Mouse (Mus musculus) urinary bladder, postnatal 4 days (tissue): ENCODE measurements at regions not wholly inside any gene's neighbourhood (a gene's known extent, or its start where the extent isn't known, plus 50 kb on each side); places are given as distances from the start of the nearest gene placed in this dataset.

ENCODE experiments used
- DNase-seq, 2 experiments: peaks; one replicate each; pipeline ENCODE4 v3.0.0; 2021 to 2022; ENCODE audit warnings: low spot score in 2 of 2

DNA sequence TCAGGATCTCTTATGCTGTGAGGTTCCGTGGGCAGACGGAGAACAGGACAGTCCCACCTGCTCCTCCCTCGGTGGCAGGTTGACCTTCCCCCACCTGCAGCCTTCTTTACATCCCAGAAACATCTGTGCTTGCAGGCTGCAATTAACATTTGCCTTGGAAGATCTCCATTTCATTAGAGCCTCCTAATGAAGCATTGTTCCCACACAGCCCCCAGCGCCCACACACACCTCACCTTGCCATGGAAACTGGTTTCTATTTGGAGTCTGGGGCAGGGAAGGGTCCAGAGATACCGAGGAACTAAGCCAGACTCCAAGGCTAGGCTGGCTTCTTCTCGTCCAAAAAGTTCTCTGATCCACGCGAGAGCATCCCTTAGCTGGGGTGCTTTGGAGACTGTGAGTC is 56.6 kb upstream of the Rpl38 start:
- DNase-seq, result no peak

DNA sequence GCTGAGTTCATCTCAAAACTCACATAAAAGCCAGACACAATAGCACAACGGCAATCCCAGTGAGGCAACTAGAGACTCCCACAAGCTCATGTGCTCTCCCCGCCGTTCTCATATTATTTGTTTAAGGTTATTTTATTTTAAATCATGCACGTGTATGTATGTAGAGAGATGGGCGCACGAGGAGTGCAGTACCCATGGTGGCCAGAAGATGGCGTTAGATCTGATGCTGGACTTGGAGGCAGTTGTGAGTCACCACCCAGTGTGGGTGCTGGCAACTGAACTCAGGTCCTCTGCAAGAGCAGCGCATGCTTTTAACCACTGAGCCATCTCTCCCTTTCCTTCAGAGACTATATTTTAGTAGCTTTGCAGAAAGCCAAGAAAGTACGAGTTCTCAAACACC is 60.3 kb upstream of the Rpl38 start:
- DNase-seq, result no peak

DNA sequence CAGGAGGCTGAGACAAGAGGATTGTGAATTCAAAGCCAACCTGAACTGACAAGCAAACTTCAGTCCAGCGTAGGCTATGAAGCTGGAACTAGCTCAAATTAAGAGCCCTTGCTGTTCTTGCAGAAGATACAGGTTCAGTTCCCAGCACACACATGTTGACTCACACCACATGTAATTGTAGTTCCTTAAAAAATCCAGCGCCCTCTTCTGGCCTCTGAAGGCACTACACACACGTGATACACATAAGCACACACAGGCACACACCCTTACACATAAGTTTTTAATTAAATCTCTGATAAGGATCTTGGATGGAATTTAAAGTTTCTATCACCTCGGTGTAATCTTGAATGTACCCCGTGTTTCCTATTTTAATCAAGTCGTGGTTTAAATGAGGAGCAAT is 65.2 kb upstream of the Rpl38 start:
- no peak for DNase-seq

DNA sequence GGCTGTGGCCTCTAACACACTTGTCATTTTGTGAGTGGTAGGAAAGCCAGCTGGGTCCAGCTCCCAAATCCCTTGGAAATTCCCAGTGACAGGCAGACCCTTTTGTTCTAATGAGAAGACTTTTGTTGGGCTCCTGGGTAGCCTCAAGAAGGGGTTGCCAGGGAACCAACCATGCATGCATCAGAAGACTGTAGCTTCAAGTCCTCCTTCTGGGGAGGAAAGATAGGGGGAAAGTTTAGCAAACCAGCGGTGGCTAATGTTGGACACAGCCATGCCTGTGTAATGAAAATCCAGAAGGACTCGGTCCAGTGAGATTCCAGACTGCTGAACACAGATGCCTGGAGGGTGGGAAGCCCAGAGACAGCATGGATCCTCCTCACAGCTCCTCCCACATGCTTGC is 71.1 kb upstream of the Rpl38 start:
- no peak for DNase-seq

DNA sequence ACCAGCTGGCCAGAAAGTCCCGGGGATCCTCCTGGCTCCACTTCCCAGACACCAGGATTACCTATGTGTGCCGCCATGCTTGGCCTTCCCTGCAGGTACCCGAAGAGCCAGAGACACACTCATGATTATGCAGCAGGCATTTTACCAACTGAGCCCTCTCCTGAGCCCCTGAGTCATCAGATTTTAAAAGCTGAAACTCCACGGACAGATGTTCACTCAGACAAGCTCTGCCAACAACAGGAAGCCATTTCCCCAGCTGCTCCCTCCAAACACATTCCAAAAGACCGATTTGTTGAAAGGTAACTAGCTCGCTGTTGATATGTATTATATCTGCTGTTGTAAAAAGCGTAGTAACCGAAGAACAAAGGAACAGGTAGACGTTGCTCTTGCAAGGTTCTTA is 75.4 kb upstream of the Rpl38 start:
- no peak for DNase-seq

DNA sequence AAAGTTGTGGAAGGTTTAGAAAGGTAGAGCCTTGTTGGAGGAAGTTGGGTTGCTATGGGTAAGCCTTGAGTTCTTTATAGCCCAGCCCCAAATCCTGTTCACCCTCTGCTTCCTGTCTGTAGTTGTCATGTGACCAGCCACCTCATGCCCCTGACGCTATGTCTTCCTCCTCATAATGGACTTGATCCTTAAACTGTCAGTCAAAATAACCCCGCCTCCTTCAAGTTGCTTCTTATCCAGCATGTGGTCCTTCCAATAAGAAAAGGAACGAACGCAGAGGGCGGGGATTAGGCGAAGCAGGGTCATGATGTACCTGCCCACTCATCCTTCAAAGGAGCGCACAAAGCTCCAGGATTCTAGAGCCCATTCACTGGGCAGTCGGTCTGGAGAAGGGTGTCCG is 79.8 kb upstream of the Rpl38 start:
- DNase-seq, result no peak

DNA sequence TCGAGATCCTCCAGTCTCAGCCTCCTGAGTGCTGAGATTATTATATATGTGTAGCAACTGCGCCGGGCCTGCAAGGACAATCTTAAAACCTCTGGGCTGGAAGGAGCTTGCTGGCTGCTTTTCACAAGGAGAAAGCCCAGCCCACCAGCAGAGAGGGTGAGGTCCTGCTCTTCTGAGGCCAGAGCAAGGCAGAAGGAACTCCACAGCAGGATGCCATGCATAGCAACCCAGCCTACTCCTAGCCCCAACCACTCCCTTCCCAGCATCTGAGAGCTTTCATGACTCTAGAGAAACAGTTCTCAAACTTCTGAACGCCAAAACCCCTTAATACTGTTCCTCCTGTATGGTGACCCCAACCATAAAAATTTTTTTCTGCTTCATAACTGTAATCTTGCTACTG is 80.3 kb upstream of the Rpl38 start:
- no peak for DNase-seq

DNA sequence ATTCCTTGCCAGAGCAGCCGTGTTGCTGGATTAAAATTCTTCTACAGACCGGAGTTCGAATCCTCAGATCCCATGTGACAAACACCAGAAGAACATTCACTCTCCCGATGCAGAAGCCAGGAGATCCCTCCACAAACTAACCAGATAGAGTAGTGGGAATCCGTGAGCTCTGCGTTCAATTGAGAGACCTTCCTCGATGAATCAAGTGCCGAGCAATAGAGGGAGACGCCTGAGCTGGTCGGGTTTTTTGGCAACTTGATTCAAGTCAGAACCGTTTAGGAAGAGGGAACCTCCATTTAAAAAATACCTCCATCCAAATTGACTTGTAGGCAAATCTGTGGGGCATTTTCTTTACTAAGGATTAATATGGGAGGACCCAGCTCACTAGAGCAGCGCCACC is 81.9 kb upstream of the Rpl38 start:
- no peak for DNase-seq

DNA sequence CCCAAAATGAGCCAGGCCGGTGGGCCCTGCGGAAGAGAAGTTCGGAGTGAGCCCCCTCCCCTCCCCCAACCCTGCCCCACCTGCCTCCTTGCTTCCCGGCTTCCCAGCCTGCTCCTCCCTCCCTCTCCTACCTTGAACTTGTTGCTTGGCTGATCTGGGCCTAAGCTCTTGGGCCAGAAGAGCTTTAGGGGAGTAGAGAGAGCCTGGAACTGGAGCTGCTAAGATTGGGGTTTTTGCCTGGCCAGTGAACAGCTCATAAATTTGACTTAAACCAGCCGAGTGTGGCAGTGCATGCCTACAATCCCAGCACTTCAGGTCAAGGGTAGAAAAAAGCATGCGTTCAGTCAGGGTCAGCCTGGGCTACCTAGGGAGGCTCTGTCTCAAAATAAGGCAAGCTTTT is 83.5 kb upstream of the Rpl38 start:
- DNase-seq, result no peak

DNA sequence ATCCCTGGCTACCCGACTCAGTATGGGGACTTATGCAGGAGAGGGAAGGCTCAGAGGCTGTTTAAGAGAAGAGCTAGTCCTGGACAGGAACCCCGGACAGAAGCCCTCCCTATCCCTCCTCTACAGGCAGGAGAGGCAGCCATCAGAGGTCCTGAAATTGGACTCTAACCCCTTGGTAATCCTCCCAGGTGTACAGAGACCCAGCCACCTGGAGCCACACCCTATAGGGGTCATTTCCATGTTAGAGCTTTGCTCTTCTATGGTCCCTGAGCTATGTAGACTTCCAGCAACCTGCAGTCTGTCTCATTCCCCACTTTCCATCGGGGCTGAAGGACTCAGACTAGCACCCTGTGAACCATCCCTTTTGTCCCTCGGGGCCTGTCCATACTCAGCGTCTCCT is 84.2 kb upstream of the Rpl38 start:
- DNase-seq, result no peak

DNA sequence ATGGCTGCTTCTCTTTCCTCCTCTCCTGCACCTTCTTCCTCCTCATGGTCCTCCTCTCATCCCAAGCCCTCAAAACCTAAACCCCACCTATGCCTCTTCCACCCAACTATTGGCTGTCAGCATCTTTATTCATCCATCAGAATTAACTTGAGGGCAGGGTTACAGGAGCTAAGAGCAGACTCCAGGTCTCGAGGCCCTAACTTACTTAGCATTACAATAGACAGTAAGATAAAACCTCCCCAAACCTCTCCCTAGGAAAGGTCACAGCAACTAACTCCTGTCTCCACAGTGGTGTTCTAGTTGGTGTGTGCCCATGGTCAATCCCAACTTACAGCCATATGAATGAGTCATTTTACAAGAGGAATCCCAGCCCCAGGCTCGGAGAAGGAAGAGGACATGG is 88.3 kb upstream of the Rpl38 start:
- DNase-seq, result no peak

DNA sequence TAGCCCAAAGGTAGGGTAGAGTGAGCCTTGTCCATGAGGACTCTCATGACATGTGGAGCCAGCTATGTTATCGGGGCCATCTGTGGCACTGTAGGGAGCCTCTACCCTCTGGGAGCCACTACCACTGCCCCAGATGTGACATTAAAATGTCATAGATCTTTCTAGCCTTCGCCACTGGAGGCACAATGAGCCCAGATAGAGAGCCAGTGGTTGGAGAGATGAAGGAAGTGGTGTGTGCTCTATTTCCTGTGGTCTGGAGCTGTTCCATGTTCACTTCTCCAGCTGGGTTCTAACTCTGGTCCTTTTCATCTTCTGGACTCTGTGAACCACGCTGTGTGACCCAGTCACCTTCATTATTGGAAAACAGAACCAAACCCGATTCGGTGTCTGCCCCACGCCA is 89.8 kb upstream of the Rpl38 start:
- DNase-seq, result no peak

DNA sequence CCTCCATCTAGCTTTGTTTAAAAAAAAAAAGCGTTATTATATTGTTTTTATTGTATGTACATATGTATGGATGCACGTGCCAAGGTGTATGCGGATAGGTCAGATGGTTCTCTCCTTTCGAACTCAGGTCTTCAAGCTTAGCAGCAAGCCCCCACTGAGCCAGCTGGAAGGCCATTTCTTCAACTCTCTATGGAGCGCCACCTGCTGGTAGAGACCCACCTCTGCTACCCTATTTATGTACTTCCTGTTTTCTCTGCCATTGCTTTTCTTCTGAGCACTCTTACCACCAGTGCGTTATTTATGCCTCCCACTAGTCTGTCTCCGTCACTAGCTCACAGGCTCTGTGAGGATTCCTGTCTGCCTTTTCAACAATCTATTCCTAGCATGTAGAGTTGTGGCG is 91.5 kb upstream of the Rpl38 start:
- no peak for DNase-seq

DNA sequence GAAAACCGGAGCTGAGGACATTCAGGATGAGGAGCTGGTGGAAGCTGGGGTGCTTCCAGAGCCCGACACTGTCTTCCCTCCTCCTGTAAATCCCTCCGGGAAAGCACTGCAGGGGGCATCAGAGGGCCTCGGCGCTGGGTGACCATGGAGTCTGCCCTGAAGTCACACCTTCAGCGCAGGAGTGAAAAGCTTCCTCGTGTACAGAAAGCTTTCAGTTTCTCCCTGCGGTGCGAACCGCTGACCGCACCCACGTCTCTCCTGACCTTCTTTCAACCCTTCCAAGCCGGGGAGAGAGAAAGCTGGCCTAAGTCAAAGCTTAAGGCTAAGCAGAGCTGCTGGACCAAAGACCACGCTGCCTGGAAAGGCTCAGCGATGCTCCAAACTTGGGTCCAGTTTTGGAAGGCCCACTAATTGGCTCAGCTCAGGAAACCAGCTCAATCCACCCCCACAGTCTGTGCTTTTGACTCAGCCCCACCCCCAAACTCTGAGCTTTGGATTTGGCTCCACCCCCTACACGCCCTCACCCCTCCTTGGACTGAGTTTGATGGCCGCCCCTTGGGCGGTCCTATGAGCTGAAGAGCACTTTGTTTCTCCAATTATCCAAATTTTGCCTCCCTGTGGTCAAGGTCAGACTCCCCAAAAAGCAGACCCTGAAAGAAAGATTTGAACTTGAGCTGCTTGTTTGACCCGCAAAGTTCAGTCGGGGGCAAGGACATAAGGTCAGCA is 97.0 kb upstream of the Rpl38 start:
- DNase-seq, result no peak

DNA sequence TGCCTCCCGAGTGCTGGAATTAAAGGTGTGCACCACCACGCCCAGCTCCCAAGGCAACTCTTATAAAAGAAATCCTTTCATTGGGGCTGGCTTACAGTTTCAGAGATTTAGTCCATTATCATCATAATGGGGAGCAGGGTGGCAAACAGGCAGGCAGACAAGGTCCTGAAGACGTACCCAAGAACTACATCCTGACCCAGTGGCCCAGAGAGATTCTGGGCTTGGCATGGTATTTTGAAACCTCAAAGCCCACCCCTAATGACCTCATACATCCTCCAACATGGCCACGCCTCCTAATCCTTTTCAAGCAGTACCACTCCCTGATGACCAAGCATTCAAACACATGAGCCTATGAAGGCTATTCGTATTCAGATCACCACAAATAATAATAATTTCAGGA is 98.2 kb upstream of the Rpl38 start:
- DNase-seq, result no peak

DNA sequence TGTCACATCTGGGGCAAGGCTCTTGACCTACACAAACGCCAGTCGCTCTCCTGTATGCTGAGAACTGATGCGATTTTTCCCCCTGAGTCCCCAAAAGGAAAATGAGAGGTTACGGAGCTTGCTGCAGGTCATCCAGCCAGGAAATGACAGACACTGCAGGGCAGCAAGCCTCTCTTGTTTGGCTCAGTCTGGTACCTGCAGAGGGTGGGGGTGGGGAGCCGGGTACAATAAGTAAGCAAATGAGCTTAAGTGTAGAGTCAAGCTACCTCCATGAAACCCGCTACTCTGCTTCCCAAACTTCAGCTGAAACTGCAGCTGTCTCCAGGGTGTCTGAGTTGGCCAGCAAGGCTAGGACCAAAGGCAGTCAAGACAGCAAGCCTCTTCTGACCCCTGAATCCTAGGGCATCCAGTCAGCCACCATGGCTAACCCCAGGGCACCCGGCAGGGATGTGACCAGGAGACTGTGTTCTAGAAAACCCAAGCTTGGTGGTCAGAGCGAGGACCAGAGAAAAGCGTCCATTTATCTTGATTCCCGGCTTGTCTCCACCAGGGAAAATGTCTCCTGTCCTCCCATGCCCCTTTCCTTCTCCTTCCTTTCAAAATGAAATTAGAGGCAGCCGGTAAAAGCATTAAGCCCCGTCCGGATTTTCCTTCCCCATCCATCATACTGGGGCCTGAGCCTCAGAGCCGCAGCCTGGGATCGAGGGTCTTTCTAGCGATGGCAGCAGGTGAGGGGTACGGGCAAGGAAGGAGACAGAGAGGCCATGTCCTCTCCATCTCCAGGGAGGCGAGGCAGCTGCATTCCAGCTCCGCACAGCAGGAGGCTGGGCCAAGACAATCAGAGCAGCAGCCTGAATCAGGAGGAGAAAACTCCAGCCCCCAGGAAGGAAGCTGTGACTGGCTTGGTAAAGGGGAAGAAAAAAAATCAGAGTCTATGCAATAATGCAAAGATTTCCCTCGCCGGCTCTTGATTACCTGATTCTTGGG is 100.2 kb upstream of the Rpl38 start:
- DNase-seq, result no peak

DNA sequence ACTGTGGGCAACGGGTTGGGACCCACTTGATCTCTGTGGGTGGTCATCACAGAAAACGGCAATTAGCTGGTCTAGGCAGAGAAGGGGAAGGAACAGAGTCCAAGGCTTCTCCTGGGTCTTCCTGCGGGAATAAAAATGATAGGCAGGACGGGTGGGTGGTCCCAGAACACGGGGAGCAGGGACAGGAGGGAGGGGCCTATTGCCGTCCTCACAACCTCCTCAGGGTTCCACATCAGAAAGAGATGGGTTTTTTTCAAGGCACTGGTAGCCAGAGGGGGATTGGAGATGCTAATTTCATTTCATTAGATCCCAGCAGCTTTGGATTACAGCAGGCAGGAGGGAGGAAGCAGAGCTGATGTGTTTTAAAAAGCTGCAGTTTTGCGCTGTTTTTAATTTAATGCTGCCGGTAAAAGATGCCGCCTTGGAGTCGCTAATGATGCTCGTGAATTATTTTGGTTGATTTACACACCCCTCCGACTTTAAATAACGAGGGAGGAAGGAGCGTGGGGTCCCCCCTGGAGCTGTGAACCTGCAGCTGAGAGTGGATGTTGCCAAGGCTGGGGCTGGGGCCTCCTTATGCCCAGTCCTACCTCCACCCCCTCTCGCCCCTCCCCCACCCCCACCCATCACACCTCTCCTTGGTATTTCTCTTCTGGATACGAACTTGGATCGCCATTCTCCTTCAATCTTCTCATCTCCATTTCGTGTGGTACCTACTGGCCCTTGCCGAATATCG is 101.1 kb upstream of the Rpl38 start:
- no peak for DNase-seq

DNA sequence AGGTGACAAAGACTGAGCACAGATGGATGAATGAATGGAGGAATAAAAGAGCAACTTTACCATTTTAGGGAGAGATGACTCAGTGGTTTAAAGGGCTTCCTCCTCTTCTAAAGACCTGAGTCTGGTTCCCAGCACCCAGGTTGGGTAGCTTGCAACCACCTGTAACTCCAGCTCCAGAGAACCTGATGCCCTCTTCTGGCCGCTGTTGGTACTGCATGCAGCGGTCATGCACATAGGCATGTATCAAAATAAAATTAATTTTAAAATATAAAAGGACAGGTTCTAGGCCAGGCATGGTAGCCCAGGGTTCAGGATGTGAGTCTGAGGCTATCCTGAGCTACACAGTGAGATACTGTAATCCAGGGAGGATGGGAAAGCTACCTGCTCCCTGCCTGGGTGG is 103.4 kb upstream of the Rpl38 start:
- no peak for DNase-seq

DNA sequence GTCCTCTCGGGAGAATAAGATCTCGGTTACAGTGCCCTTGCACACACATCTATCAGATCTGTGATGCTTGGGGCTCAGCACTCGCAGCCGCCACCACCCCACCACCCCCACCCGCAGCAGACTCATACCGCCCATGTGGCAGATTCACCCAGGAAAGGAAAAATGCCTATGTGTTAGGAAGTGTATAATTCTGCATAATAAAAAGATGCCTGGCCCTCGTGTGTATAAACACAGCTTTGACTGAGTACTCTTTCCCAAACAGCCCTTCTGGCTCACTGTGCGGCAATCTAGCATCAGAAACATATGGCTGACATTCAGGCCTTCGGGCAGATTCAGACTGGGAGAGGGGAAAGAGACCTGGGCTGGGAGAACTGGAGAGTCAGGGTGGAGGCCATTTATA is 105.2 kb upstream of the Rpl38 start:
- DNase-seq, result no peak

DNA sequence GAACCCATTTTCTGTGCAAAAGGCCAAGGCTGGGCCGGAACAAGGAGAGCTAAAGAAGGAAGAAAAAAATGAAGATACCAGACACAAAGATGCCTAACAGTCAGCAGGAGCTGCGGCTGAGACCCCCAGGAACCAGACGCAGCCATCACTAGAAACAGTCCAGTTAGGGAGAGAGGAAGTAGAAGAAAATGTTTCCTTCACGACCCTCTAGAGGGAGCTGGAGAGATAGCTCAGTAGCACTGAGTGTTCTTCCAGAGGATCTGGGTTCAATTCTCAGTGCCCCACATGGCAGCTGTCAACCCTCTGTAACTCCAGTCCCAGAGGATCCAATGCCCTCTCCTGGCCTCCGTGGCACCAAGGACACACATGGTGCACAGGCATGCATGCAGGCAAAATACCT is 113.7 kb upstream of the Rpl38 start:
- DNase-seq, result no peak

DNA sequence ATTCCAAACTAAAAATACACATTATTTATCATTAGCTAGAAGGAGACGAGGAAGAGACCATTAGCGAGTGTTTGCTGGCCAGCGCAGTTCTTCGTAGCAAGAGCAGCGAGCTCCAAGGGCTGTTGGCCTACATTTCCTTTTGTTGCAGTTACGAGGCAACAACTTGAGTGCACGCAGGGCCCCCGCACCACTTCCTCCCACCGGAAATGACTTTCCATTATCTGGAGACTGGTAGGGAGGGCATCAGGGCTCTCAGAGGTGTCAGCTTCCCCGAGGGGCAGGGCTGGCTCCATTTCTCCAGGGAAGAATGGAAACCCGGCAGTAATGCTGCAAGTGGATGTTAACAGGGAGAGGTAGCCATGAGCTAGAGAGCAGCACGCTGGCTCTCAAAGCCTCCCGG is 114.3 kb upstream of the Rpl38 start:
- no peak for DNase-seq

DNA sequence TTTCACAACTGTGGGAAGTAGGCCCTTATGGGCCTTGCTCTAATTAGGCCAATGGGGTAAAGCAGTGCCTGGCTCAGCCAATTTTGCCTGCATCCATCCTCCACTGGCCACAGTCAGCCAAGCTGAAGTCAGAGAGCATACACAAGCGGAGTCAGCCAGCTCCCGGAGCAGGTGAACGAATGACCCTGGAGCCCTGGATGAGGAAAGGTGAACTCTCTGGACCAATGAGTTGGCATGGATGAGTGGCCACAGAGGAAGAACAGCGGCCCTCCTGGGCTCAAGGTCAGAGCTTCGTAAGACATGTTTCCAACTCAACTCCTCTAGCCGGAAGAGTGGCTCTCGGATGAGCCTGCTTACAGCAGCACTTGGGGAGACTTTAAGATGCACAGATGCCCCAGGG is 116.1 kb upstream of the Rpl38 start:
- DNase-seq, result no peak

DNA sequence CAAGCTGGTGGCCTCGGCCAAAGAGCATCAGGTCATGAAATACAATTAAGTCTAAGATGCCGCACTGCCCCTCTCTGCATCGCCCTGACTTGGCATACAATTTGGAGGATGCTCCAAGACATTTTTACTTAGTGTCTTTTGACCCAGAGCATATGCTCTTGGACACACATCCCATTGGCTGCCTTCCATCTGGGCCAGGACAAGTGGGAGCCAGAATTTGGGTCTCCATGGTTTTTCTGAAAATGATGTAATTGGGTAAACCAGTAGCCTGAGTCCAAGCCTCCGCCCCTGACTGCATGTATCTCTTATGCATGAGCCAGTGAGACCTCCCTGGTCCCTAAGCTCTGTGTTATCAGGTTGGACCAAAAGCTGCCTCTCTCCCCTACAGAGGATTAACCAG is 117.1 kb upstream of the Rpl38 start:
- DNase-seq, result no peak
